In the genomic region with DNA sequence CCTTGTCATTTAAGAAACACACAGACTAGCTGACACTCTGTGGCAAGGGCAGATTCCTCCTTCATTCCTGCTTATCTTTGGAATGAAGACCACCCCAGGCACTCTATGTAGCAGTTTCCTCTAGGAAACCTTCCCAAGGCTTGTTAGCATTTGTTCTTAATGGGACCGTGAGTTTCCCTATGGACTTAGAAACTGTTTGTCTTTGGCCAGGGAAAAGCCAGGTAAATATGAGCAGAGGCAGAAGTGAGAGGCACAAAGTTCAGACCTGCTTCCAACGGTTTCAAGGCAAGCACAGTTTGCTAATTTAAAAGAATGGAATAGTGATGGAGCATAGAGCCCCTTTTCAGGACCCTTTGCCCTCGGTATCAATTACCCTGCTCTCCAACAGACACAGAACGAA, we compare ENCODE assay signal across 15 mouse cellular contexts.
"Had no signal": no experiment of that assay in that cellular context is flagged by ENCODE, and none has a peak within 500 bp of the region (broad histone marks: within the 10 kb centered on the region; RNA-seq: fewer than 3 reads in every experiment).

No protein-coding gene starts in this region.

- H3K27me3 ChIP-seq: limb, embryonic 15.5 days; lung, embryonic 15.5 days; megakaryocyte, embryonic 14.5 days had no signal

- DNase-seq: kidney, postnatal 10 days; lung, postnatal 14 days; retina, postnatal 1 day; right cerebral cortex, postnatal 4 days; spleen, adult 18-20 months; thymus, adult 2 months; thymus, postnatal 25 days had no signal

- H3K9me3 ChIP-seq: limb, embryonic 15.5 days; lung, embryonic 15.5 days; megakaryocyte, embryonic 14.5 days; midbrain, embryonic 15.5 days; neural tube, embryonic 12.5 days had no signal

- H3K36me3 ChIP-seq: limb, embryonic 15.5 days; midbrain, embryonic 15.5 days; neural tube, embryonic 12.5 days had no signal

- H3K27ac ChIP-seq: limb, embryonic 15.5 days; lung, embryonic 15.5 days; macrophage; midbrain, embryonic 15.5 days; neural tube, embryonic 12.5 days had no signal

- H3K4me3 ChIP-seq: limb, embryonic 15.5 days; lung, embryonic 15.5 days; megakaryocyte, embryonic 14.5 days; midbrain, embryonic 15.5 days; neural tube, embryonic 12.5 days had no signal

- H3K9ac ChIP-seq: limb, embryonic 15.5 days; lung, embryonic 15.5 days; midbrain, embryonic 15.5 days; neural tube, embryonic 12.5 days had no signal

- ATAC-seq: intestine, postnatal 0 days; midbrain, embryonic 15.5 days had no signal

- H3K4me2 ChIP-seq: limb, embryonic 15.5 days; lung, embryonic 15.5 days; midbrain, embryonic 11.5 days; midbrain, embryonic 15.5 days; neural tube, embryonic 12.5 days had no signal
